Mouse (Mus musculus): ENCODE results near the gene Bola1.

DNA sequence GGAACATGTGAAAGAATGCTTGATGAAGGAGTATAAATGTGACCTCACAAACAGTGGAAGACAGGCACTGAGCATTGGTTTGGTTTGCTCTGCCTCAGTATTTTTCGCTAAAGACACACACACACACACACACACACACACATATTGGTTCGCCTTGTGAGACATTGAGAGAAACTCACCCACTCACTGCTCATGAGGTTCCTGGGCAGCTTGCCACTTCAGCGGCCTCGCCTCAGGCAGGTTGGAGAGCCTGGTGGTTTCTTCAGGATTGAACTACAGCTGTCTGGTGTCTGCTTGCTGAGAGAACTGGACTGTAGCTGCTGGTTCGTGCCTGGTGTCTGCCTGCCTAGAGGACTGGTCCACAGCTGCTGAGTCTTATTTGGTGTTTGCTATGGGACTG, 40.7 kb upstream of the Bola1 start:
- TF ChIP-seq GATA1 (IDR thresholded peaks at IDR 0.05; ENCODE audit: low read length) (no peak), TAL1 (IDR thresholded peaks at IDR 0.05; ENCODE audit: low read length) (no peak)
